Mouse (Mus musculus): ENCODE results near the gene Rabep2. TPM values are rescaled to one million over a fixed set of nuclear protein-coding genes. Genes with fewer than 3 reads are reported as not detected.

Gene Rabep2
- polyA plus RNA-seq, 1 experiment, result 25.3 TPM

GRCm38 (mm10) chr7:126467834-126468627 lies 39.5 kb downstream of the Rabep2 start:
- peaks cover 13% of the 10 kb centered on the region for H3K4me1 ChIP-seq (ENCODE audit: control insufficient read depth, insufficient read depth, low read length)
- no peak overlapping the region for H3K4me3 ChIP-seq (ENCODE audit: insufficient read depth, low read length)

GRCm38 (mm10) chr7:126470077-126470476 lies 41.5 kb downstream of the Rabep2 start:
- no peak overlapping the region for H3K4me3 ChIP-seq (ENCODE audit: insufficient read depth, low read length)
- TF ChIP-seq POLR2A (IDR thresholded peaks at IDR 0.05; ENCODE audit: borderline replicate concordance, low read depth, low read length), result no peak
- TF ChIP-seq CTCF (IDR thresholded peaks at IDR 0.05; ENCODE audit: low read depth, low read length), result no peak

More at GRCm38 (mm10) chr7:126467834-126468627, 39.5 kb downstream of the Rabep2 start:
- H3K27ac ChIP-seq (ENCODE audit: insufficient read depth, low read depth, low read length), result no peak overlapping the region
- TF ChIP-seq CTCF (IDR thresholded peaks at IDR 0.05; ENCODE audit: low read depth, low read length), result no peak
- no peak for TF ChIP-seq POLR2A (IDR thresholded peaks at IDR 0.05; ENCODE audit: borderline replicate concordance, low read depth, low read length)

GRCm38 (mm10) chr7:126471361-126471760 lies 42.8 kb downstream of the Rabep2 start:
- TF ChIP-seq POLR2A (IDR thresholded peaks at IDR 0.05; ENCODE audit: borderline replicate concordance, low read depth, low read length) (no peak), CTCF (IDR thresholded peaks at IDR 0.05; ENCODE audit: low read depth, low read length) (no peak)
- Histone ChIP-seq H3K27ac (ENCODE audit: insufficient read depth, low read depth, low read length) (no peak overlapping the region), H3K4me3 (ENCODE audit: insufficient read depth, low read length) (no peak overlapping the region), H3K4me1 (ENCODE audit: control insufficient read depth, insufficient read depth, low read length) (peaks cover 17% of the 10 kb centered on the region)

More at GRCm38 (mm10) chr7:126470077-126470476, 41.5 kb downstream of the Rabep2 start:
- Histone ChIP-seq H3K27ac (ENCODE audit: insufficient read depth, low read depth, low read length) (no peak overlapping the region), H3K4me1 (ENCODE audit: control insufficient read depth, insufficient read depth, low read length) (peaks cover 15% of the 10 kb centered on the region; the same call in 1 of the 2 replicates)

- Histone ChIP-seq H3K27ac (ENCODE audit: insufficient read depth, low read depth, low read length) (no peak overlapping the region), H3K4me1 (ENCODE audit: control insufficient read depth, insufficient read depth, low read length) (peaks cover 17% of the 10 kb centered on the region), H3K4me3 (ENCODE audit: insufficient read depth, low read length) (no peak overlapping the region)
- TF ChIP-seq CTCF (IDR thresholded peaks at IDR 0.05; ENCODE audit: low read depth, low read length), result no peak
These were observed 43.3 kb downstream of the Rabep2 start for GRCm38 (mm10) chr7:126471853-126472252.

GRCm38 (mm10) chr7:126472306-126472705 lies 43.7 kb downstream of the Rabep2 start:
- no peak overlapping the region for H3K4me3 ChIP-seq (ENCODE audit: insufficient read depth, low read length)
- TF ChIP-seq POLR2A (IDR thresholded peaks at IDR 0.05; ENCODE audit: borderline replicate concordance, low read depth, low read length) (no peak), CTCF (IDR thresholded peaks at IDR 0.05; ENCODE audit: low read depth, low read length) (no peak)
- peaks cover 17% of the 10 kb centered on the region for H3K4me1 ChIP-seq (ENCODE audit: control insufficient read depth, insufficient read depth, low read length)
- no peak overlapping the region for H3K27ac ChIP-seq (ENCODE audit: insufficient read depth, low read depth, low read length)

- Histone ChIP-seq H3K4me3 (ENCODE audit: insufficient read depth, low read length) (no peak overlapping the region), H3K27ac (ENCODE audit: insufficient read depth, low read depth, low read length) (no peak overlapping the region), H3K4me1 (ENCODE audit: control insufficient read depth, insufficient read depth, low read length) (peaks cover 17% of the 10 kb centered on the region)
- TF ChIP-seq POLR2A (IDR thresholded peaks at IDR 0.05; ENCODE audit: borderline replicate concordance, low read depth, low read length), result no peak
- TF ChIP-seq CTCF (IDR thresholded peaks at IDR 0.05; ENCODE audit: low read depth, low read length), result no peak
These were observed 44.2 kb downstream of the Rabep2 start for GRCm38 (mm10) chr7:126472713-126473112.

GRCm38 (mm10) chr7:126473470-126474086 lies 45.0 kb downstream of the Rabep2 start:
- peak overlapping the region; percentile 94 for H3K4me3 ChIP-seq (ENCODE audit: insufficient read depth, low read length)
- no peak for TF ChIP-seq CTCF (IDR thresholded peaks at IDR 0.05; ENCODE audit: low read depth, low read length)
- no peak for TF ChIP-seq POLR2A (IDR thresholded peaks at IDR 0.05; ENCODE audit: borderline replicate concordance, low read depth, low read length)
- H3K27ac ChIP-seq (ENCODE audit: insufficient read depth, low read depth, low read length), result no peak overlapping the region
- H3K4me1 ChIP-seq (ENCODE audit: control insufficient read depth, insufficient read depth, low read length), result peaks cover 17% of the 10 kb centered on the region

GRCm38 (mm10) chr7:126474486-126474955 lies 46.0 kb downstream of the Rabep2 start:
- peak overlapping the region; percentile 94 for H3K4me3 ChIP-seq (ENCODE audit: insufficient read depth, low read length)
- peaks cover 17% of the 10 kb centered on the region for H3K4me1 ChIP-seq (ENCODE audit: control insufficient read depth, insufficient read depth, low read length)
- 0 out of 2 replicates have a peak overlapping the region, but pooled peaks have one; percentile 15 for H3K27ac ChIP-seq (ENCODE audit: insufficient read depth, low read depth, low read length)
- TF ChIP-seq CTCF (IDR thresholded peaks at IDR 0.05; ENCODE audit: low read depth, low read length) (no peak), POLR2A (IDR thresholded peaks at IDR 0.05; ENCODE audit: borderline replicate concordance, low read depth, low read length) (no peak)

- Histone ChIP-seq H3K4me3 (ENCODE audit: insufficient read depth, low read length) (peak within 1 kb of the TSS; percentile 94), H3K27ac (ENCODE audit: insufficient read depth, low read depth, low read length) (peak within 1 kb of the TSS; percentile 93), H3K4me1 (ENCODE audit: control insufficient read depth, insufficient read depth, low read length) (peaks cover 13% of the 10 kb centered on the region)
- no peak for TF ChIP-seq CTCF (IDR thresholded peaks at IDR 0.05; ENCODE audit: low read depth, low read length)
- TF ChIP-seq POLR2A (IDR thresholded peaks at IDR 0.05; ENCODE audit: borderline replicate concordance, low read depth, low read length), result no peak
These were observed 46.5 kb downstream of the Rabep2 start, which contains the start of gene Sh2b1 for GRCm38 (mm10) chr7:126474993-126475581. Gene Sh2b1, minus strand, starts transcription at chr7:126475424.
